ENCODE assay signal across 18 mouse cellular contexts in the genomic region with DNA sequence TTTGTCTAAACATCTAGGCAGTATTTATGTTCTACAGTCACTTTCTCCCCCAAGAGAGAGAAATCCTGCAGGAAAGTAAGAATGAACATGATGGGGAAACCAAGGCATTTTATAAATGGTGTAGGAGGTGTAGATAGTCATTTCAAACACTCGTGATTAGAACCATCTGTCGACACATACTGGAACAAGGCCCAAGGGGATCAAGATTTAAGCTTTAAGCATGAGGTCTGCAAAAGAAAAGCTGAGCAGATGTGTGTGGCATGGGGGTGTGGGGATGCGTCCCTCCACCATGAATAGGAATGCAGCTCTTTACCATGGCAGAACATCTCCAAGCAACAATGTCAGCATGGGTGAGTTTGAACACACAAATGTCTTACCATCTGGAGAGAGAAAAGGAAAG. TPM values are rescaled to one million over a fixed set of nuclear protein-coding genes. Genes with fewer than 3 reads are reported as not detected.
A peak's percentile ranks its signal among the peaks of the same experiment; 100 is the strongest.
DNase-seq lines count a peak whose midpoint lies in the region; ATAC-seq and TF ChIP-seq lines count a peak whose summit lies in the region.
"Had no signal": no experiment of that assay in that cellular context is flagged by ENCODE, and none has a peak within 500 bp of the region (broad histone marks: within the 10 kb centered on the region; RNA-seq: fewer than 3 reads in every experiment).

No protein-coding gene starts in this region.

- H3K27ac ChIP-seq in forebrain, postnatal 0 days (ENCODE audit: low read depth, low read length): no peak overlapping the region
- no peak overlapping the region for H3K27ac ChIP-seq in forebrain, embryonic 11.5 days (ENCODE audit: low read depth, low read length)
- H3K27ac ChIP-seq in neural tube, embryonic 13.5 days (replicated peaks): 0 out of 2 replicates have a peak overlapping the region, but pooled peaks have one; percentile 28
- no peak overlapping the region for H3K27ac ChIP-seq in midbrain, embryonic 14.5 days (replicated peaks; ENCODE audit: low read depth, low read length)
- H3K27ac ChIP-seq: heart, embryonic 13.5 days; hindbrain, postnatal 0 days; liver, embryonic 15.5 days had no signal

- H3K36me3 ChIP-seq in forebrain, postnatal 0 days (ENCODE audit: insufficient read depth): no peaks in the 10 kb centered on the region
- H3K36me3 ChIP-seq in forebrain, embryonic 11.5 days (ENCODE audit: control insufficient read depth, insufficient read depth, low read length): no peaks in the 10 kb centered on the region
- H3K36me3 ChIP-seq in neural tube, embryonic 13.5 days: no peaks in the 10 kb centered on the region
- no peaks in the 10 kb centered on the region for H3K36me3 ChIP-seq in midbrain, embryonic 14.5 days (ENCODE audit: control insufficient read depth, insufficient read depth, low read length)
- H3K36me3 ChIP-seq: heart, embryonic 13.5 days; liver, embryonic 15.5 days had no signal

- no peaks in the 10 kb centered on the region for H3K9me3 ChIP-seq in forebrain, postnatal 0 days (ENCODE audit: low read length)
- no peaks in the 10 kb centered on the region for H3K9me3 ChIP-seq in forebrain, embryonic 11.5 days (ENCODE audit: control insufficient read depth, low read length)
- H3K9me3 ChIP-seq in neural tube, embryonic 13.5 days: no peaks in the 10 kb centered on the region
- no peaks in the 10 kb centered on the region for H3K9me3 ChIP-seq in midbrain, embryonic 14.5 days (ENCODE audit: control insufficient read depth, low read length)
- H3K9me3 ChIP-seq: heart, embryonic 13.5 days; liver, embryonic 15.5 days; megakaryocyte, embryonic 14.5 days had no signal

- H3K27me3 ChIP-seq in forebrain, postnatal 0 days (ENCODE audit: insufficient read depth, low read length): no peaks in the 10 kb centered on the region
- no peaks in the 10 kb centered on the region for H3K27me3 ChIP-seq in forebrain, embryonic 11.5 days (ENCODE audit: control insufficient read depth, insufficient read depth, low read length)
- no peaks in the 10 kb centered on the region for H3K27me3 ChIP-seq in neural tube, embryonic 13.5 days
- no peaks in the 10 kb centered on the region for H3K27me3 ChIP-seq in midbrain, embryonic 14.5 days (ENCODE audit: control insufficient read depth, insufficient read depth, low read length)
- H3K27me3 ChIP-seq: heart, embryonic 13.5 days; liver, embryonic 15.5 days; megakaryocyte, embryonic 14.5 days had no signal

- no peak overlapping the region for H3K4me3 ChIP-seq in forebrain, postnatal 0 days (ENCODE audit: low read depth, low read length)
- no peak overlapping the region for H3K4me3 ChIP-seq in forebrain, embryonic 11.5 days (ENCODE audit: low read depth, low read length)
- H3K4me3 ChIP-seq in neural tube, embryonic 13.5 days: no peak overlapping the region
- H3K4me3 ChIP-seq in midbrain, embryonic 14.5 days (replicated peaks; ENCODE audit: low read depth, low read length): no peak overlapping the region
- H3K4me3 ChIP-seq: heart, embryonic 13.5 days; liver, embryonic 15.5 days; megakaryocyte, embryonic 14.5 days had no signal

- no peak overlapping the region for H3K4me2 ChIP-seq in forebrain, postnatal 0 days (ENCODE audit: low read depth)
- no peak overlapping the region for H3K4me2 ChIP-seq in forebrain, embryonic 11.5 days (ENCODE audit: low read depth, low read length, severe bottlenecking)
- H3K4me2 ChIP-seq in neural tube, embryonic 13.5 days: no peak overlapping the region
- no peak overlapping the region for H3K4me2 ChIP-seq in midbrain, embryonic 14.5 days (ENCODE audit: low read length)
- H3K4me2 ChIP-seq: heart, embryonic 13.5 days; liver, embryonic 15.5 days had no signal

- DNase-seq in forebrain, postnatal 0 days: peak; percentile 3
- DNase-seq in forebrain, embryonic 11.5 days (ENCODE audit: low spot score): no peak
- no peak for DNase-seq in neural tube, embryonic 10.5 days (ENCODE audit: extremely low spot score, low spot score)
- peak; percentile 49 for DNase-seq in embryo, embryonic 11 days
- peak; percentile 55 for DNase-seq in mesoderm, embryonic 11.5 days (ENCODE audit: low read depth, low spot score)
- no peak for DNase-seq in midbrain, embryonic 14.5 days
- DNase-seq in spleen, postnatal 10 days (ENCODE audit: low spot score in 2 of 2): no peak
- DNase-seq: cerebellum, adult 8-10 months; heart, postnatal 4 days; kidney, adult 18-20 months; kidney, postnatal 25 days; lung, postnatal 10 days; thymus, postnatal 14 days had no signal

- 41% methylated on average over 3 of the region's 3 CpGs for WGBS in forebrain, postnatal 0 days
- WGBS in forebrain, embryonic 11.5 days: 67% methylated on average over 3 of the region's 3 CpGs
- 35% methylated on average over 3 of the region's 3 CpGs for WGBS in neural tube, embryonic 13.5 days
- WGBS in midbrain, embryonic 14.5 days: 40% methylated on average over 3 of the region's 3 CpGs

- H3K4me1 ChIP-seq in forebrain, postnatal 0 days (ENCODE audit: insufficient read depth): 0 out of 2 replicates have a peak, but pooled peaks cover 8% of the 10 kb centered on the region
- peaks cover 7% of the 10 kb centered on the region; the same call in 1 of the 2 replicates for H3K4me1 ChIP-seq in forebrain, embryonic 11.5 days (replicated peaks; ENCODE audit: control insufficient read depth, insufficient read depth, low read length)
- H3K4me1 ChIP-seq in neural tube, embryonic 13.5 days (replicated peaks): peaks cover 29% of the 10 kb centered on the region
- peaks cover 16% of the 10 kb centered on the region for H3K4me1 ChIP-seq in midbrain, embryonic 14.5 days (ENCODE audit: control insufficient read depth, insufficient read depth, low read length)
- H3K4me1 ChIP-seq: heart, embryonic 13.5 days; liver, embryonic 15.5 days; megakaryocyte, embryonic 14.5 days had no signal

- TF ChIP-seq CTCF in forebrain, postnatal 0 days (IDR thresholded peaks at IDR 0.05; ENCODE audit: low read depth): no peak

- no peak overlapping the region for H3K9ac ChIP-seq in forebrain, postnatal 0 days
- H3K9ac ChIP-seq in forebrain, embryonic 11.5 days (ENCODE audit: low read length): no peak overlapping the region
- no peak overlapping the region for H3K9ac ChIP-seq in neural tube, embryonic 13.5 days
- H3K9ac ChIP-seq in midbrain, embryonic 14.5 days (replicated peaks; ENCODE audit: low read length): no peak overlapping the region
- H3K9ac ChIP-seq: heart, embryonic 13.5 days; liver, embryonic 15.5 days had no signal

- no peak for ATAC-seq in forebrain, postnatal 0 days
- no peak for ATAC-seq in forebrain, embryonic 11.5 days (replicated peaks; ENCODE audit: low FRiP score)
- no peak for ATAC-seq in neural tube, embryonic 13.5 days (ENCODE audit: low read depth)
- no peak for ATAC-seq in midbrain, embryonic 14.5 days (ENCODE audit: low FRiP score, low TSS enrichment)
- ATAC-seq: hindbrain, postnatal 0 days had no signal

RNA-seq across cellular contexts. Expression of a gene that starts 23.2 kb away (rescaled TPM):
- 54.1 and 64.0 TPM in 2 replicates for total RNA-seq in forebrain, postnatal 0 days (2014; rRNA removed)
- polyA plus RNA-seq in forebrain, postnatal 0 days (2015; fragmentation: Nextera tagmentation; extraction: Ambion mirVana): 19.0 and 21.2 TPM in 2 replicates
- polyA plus RNA-seq in forebrain, embryonic 11.5 days (2014; fragmentation: Nextera tagmentation; extraction: Ambion mirVana): 2.5 TPM in 2 replicates
- polyA plus RNA-seq in neural tube, embryonic 13.5 days (2015; fragmentation: Nextera tagmentation; extraction: Ambion mirVana): 12.0 and 12.3 TPM in 2 replicates
- 4.5 and 5.9 TPM in 2 replicates for polyA plus RNA-seq in midbrain, embryonic 14.5 days (2014; fragmentation: Nextera tagmentation; extraction: Ambion mirVana)

Comparison
In these comparisons a context has a peak if more than half of its experiments do, and no peak if none do; other contexts are left out.
1. DNase-seq: peak in forebrain, postnatal 0 days (single experiment), embryo, embryonic 11 days (single experiment) and mesoderm, embryonic 11.5 days (single experiment); none in forebrain, embryonic 11.5 days (single experiment), neural tube, embryonic 10.5 days (single experiment), midbrain, embryonic 14.5 days (single experiment) and spleen, postnatal 10 days (0 of 2).